9 mouse cellular contexts compared by ENCODE assay signal in genomic region chr10:116950886-116951285, GRCm38 (mm10). TPM values are rescaled to one million over a fixed set of nuclear protein-coding genes. Genes with fewer than 3 reads are reported as not detected.
A peak's percentile ranks its signal among the peaks of the same experiment; 100 is the strongest.
DNase-seq lines count a peak whose midpoint lies in the region; ATAC-seq and TF ChIP-seq lines count a peak whose summit lies in the region.
"Had no signal": no experiment of that assay in that cellular context is flagged by ENCODE, and none has a peak within 500 bp of the region (broad histone marks: within the 10 kb centered on the region; RNA-seq: fewer than 3 reads in every experiment).

No protein-coding gene starts in this region.

- no peaks in the 10 kb centered on the region; the same call in 1 of the 2 replicates for H3K9me3 ChIP-seq in limb, embryonic 14.5 days (ENCODE audit: control insufficient read depth, low read length)
- H3K9me3 ChIP-seq in stomach, embryonic 15.5 days: no peaks in the 10 kb centered on the region

- no peak overlapping the region for H3K27ac ChIP-seq in thymus, adult 2 months (ENCODE audit: control insufficient read depth, insufficient read depth, low read length)
- H3K27ac ChIP-seq in limb, embryonic 14.5 days (replicated peaks; ENCODE audit: low read depth, low read length): no peak overlapping the region
- no peak overlapping the region for H3K27ac ChIP-seq in stomach, embryonic 15.5 days

- no peaks in the 10 kb centered on the region for H3K27me3 ChIP-seq in thymus, adult 2 months (ENCODE audit: control insufficient read depth, insufficient read depth, low read length)
- no peaks in the 10 kb centered on the region for H3K27me3 ChIP-seq in limb, embryonic 14.5 days (ENCODE audit: control insufficient read depth, insufficient read depth, low read length)
- no peaks in the 10 kb centered on the region for H3K27me3 ChIP-seq in stomach, embryonic 15.5 days (replicated peaks)

- peaks cover 7% of the 10 kb centered on the region for H3K4me1 ChIP-seq in thymus, adult 2 months (replicated peaks; ENCODE audit: control insufficient read depth, insufficient read depth, low read length)
- peaks cover 9% of the 10 kb centered on the region; the same call in 1 of the 2 replicates for H3K4me1 ChIP-seq in limb, embryonic 14.5 days (ENCODE audit: control insufficient read depth, insufficient read depth, low read length)
- 0 out of 2 replicates have a peak, but pooled peaks cover 4% of the 10 kb centered on the region for H3K4me1 ChIP-seq in stomach, embryonic 15.5 days

- H3K36me3 ChIP-seq in thymus, adult 2 months (ENCODE audit: control insufficient read depth, insufficient read depth, low read length): no peaks in the 10 kb centered on the region
- no peaks in the 10 kb centered on the region for H3K36me3 ChIP-seq in limb, embryonic 14.5 days (ENCODE audit: control insufficient read depth, insufficient read depth, low read length)
- H3K36me3 ChIP-seq in stomach, embryonic 15.5 days: no peaks in the 10 kb centered on the region

- no peak for ATAC-seq in cerebellum, adult (ENCODE audit: insufficient number of reproducible peaks, low FRiP score, low TSS enrichment)
- ATAC-seq in limb, embryonic 14.5 days (ENCODE audit: low FRiP score, low read depth): no peak
- no peak for ATAC-seq in stomach, embryonic 15.5 days (ENCODE audit: insufficient read depth, low FRiP score, low read depth)

- H3K9ac ChIP-seq in limb, embryonic 14.5 days (ENCODE audit: low read depth, low read length, severe bottlenecking): no peak overlapping the region
- no peak overlapping the region for H3K9ac ChIP-seq in stomach, embryonic 15.5 days

- 20% methylated on average over 5 of the region's 5 CpGs for WGBS in thymus, adult 2 months
- WGBS in limb, embryonic 14.5 days: 19% methylated on average over 5 of the region's 5 CpGs
- 16% methylated on average over 5 of the region's 5 CpGs for WGBS in stomach, embryonic 15.5 days

- intact Hi-C loops in left cerebral cortex, postnatal 4 days (cut with DNase I): no loop called here

- H3K4me2 ChIP-seq in limb, embryonic 14.5 days (replicated peaks; ENCODE audit: low read depth, low read length, severe bottlenecking): peak overlapping the region; percentile 66
- H3K4me2 ChIP-seq in stomach, embryonic 15.5 days: peak overlapping the region; percentile 59

- peak overlapping the region; percentile 15; the same call in 1 of the 2 replicates for H3K4me3 ChIP-seq in thymus, adult 2 months (ENCODE audit: control insufficient read depth, insufficient read depth, low read length)
- H3K4me3 ChIP-seq in limb, embryonic 14.5 days (replicated peaks; ENCODE audit: low read length): peak overlapping the region; percentile 70
- H3K4me3 ChIP-seq in stomach, embryonic 15.5 days (replicated peaks): peak overlapping the region; percentile 77

- TF ChIP-seq POLR2A in thymus, adult 2 months (IDR thresholded peaks at IDR 0.05; ENCODE audit: control insufficient read depth, extremely low read depth, insufficient read depth, low read length, poor library complexity): no peak
- no peak for TF ChIP-seq POLR2A in limb, embryonic 14.5 days (IDR thresholded peaks at IDR 0.05; ENCODE audit: borderline replicate concordance, extremely low read depth, insufficient read depth, insufficient read length)

- DNase-seq in cerebellum, adult 11-12 months: peak; percentile 29
- no peak for DNase-seq in thymus, adult 2 months
- no peak for DNase-seq in thymus, postnatal 25 days
- no peak for DNase-seq in limb, embryonic 14.5 days (ENCODE audit: low spot score)
- no peak for DNase-seq in frontal cortex, postnatal 10 days (ENCODE audit: low spot score in 2 of 2)
- DNase-seq in left cerebral cortex, postnatal 4 days: no peak

- no peak for TF ChIP-seq CTCF in thymus, adult 2 months (IDR thresholded peaks at IDR 0.05; ENCODE audit: borderline replicate concordance, control insufficient read depth, extremely low read depth, insufficient read depth, low read length, poor library complexity)

RNA-seq across cellular contexts. Expression of gene Rab3ip, which starts 0.3 kb away (rescaled TPM):
- 138 and 151 TPM in 2 replicates for polyA plus RNA-seq in thymus, adult 2 months (2012; rRNA removed)
- 27.0 and 61.7 TPM in 2 replicates for polyA plus RNA-seq in limb, embryonic 14.5 days (2012; rRNA removed)
- polyA plus RNA-seq in limb, embryonic 14.5 days (2014; fragmentation: Nextera tagmentation; extraction: Ambion mirVana): 24.3 and 27.6 TPM in 2 replicates
- polyA plus RNA-seq in stomach, embryonic 15.5 days (2015; fragmentation: Nextera tagmentation; extraction: Ambion mirVana): 24.6 and 25.2 TPM in 2 replicates
- 10 to 100 TPM; 41.2 to 42.9 TPM for total RNA-seq in left cerebral cortex, postnatal 4 days (2021)

RNA-seq across cellular contexts. Expression of gene Gm10271, which starts 21.5 kb away (rescaled TPM):
- polyA plus RNA-seq in thymus, adult 2 months (2012; rRNA removed): not detected in 2 replicates
- polyA plus RNA-seq in limb, embryonic 14.5 days (2012; rRNA removed): not detected in 2 replicates
- polyA plus RNA-seq in limb, embryonic 14.5 days (2014; fragmentation: Nextera tagmentation; extraction: Ambion mirVana): not detected in 2 replicates
- polyA plus RNA-seq in stomach, embryonic 15.5 days (2015; fragmentation: Nextera tagmentation; extraction: Ambion mirVana): not detected in 2 replicates
- total RNA-seq in left cerebral cortex, postnatal 4 days (2021): not detected
- total RNA-seq: hematopoietic stem cell, adult 5-6 weeks had no signal

RNA-seq across cellular contexts. Expression of gene Best3, which starts 35.2 kb away (rescaled TPM):
- polyA plus RNA-seq in thymus, adult 2 months (2012; rRNA removed): 0.11 TPM in 1 of 2 replicates, not detected in the other
- 3.1 and 3.3 TPM in 2 replicates for polyA plus RNA-seq in limb, embryonic 14.5 days (2012; rRNA removed)
- polyA plus RNA-seq in limb, embryonic 14.5 days (2014; fragmentation: Nextera tagmentation; extraction: Ambion mirVana): 0.79 and 1.4 TPM in 2 replicates
- polyA plus RNA-seq in stomach, embryonic 15.5 days (2015; fragmentation: Nextera tagmentation; extraction: Ambion mirVana): 0.05 and 0.10 TPM in 2 replicates
- total RNA-seq in left cerebral cortex, postnatal 4 days (2021): under 1 TPM in 1 of 2 experiments, not detected in 1; 0.16 TPM
- total RNA-seq: hematopoietic stem cell, adult 5-6 weeks had no signal

RNA-seq across cellular contexts. Expression of gene Myrfl, which starts 54.2 kb away (rescaled TPM):
- polyA plus RNA-seq in thymus, adult 2 months (2012; rRNA removed): 0.12 and 0.22 TPM in 2 replicates
- polyA plus RNA-seq in limb, embryonic 14.5 days (2012; rRNA removed): 0.13 and 0.18 TPM in 2 replicates
- 0.07 and 0.19 TPM in 2 replicates for polyA plus RNA-seq in limb, embryonic 14.5 days (2014; fragmentation: Nextera tagmentation; extraction: Ambion mirVana)
- 1.2 and 1.3 TPM in 2 replicates for polyA plus RNA-seq in stomach, embryonic 15.5 days (2015; fragmentation: Nextera tagmentation; extraction: Ambion mirVana)
- total RNA-seq in left cerebral cortex, postnatal 4 days (2021): under 1 TPM; 0.14 to 0.20 TPM
- total RNA-seq: hematopoietic stem cell, adult 5-6 weeks had no signal

Comparison
In these comparisons a context has a peak if more than half of its experiments do, and no peak if none do; other contexts are left out.
1. H3K4me3 ChIP-seq: peak in every context shown above with its lines; median percentile 77 in stomach, embryonic 15.5 days; 70 in limb, embryonic 14.5 days; 15 in thymus, adult 2 months.